Mouse (Mus musculus) stomach, postnatal 0 days (tissue): ENCODE results near the gene Usp31. TPM values are rescaled to one million over a fixed set of nuclear protein-coding genes. Genes with fewer than 3 reads are reported as not detected.

ENCODE experiments used
- ATAC-seq: fragments of 200-750 bp; cut with Nextera tagmentation; 2 replicates; pipeline ENCODE4 v1.8.0; 2017; ENCODE audit not compliant: low FRiP score, low TSS enrichment
- DNase-seq: peaks from one replicate; pipeline ENCODE4 v3.0.0-alpha.2; 2016; ENCODE audit warnings: low spot score
- H3K27ac ChIP-seq: fragments of 300-500 bp; sonication (generic); replicated peaks from 2 replicates; pipeline ENCODE4 v1.5.1; 2014; ENCODE audit warnings: mild to moderate bottlenecking, control low read depth
- H3K27me3 ChIP-seq: fragments of 300-500 bp; sonication (generic); 2 replicates; pipeline ENCODE4 v1.6.1; 2014; ENCODE audit warnings: low read length; ENCODE audit not compliant: control insufficient read depth, insufficient read depth
- H3K36me3 ChIP-seq: fragments of 300-500 bp; sonication (generic); 2 replicates; pipeline ENCODE4 v1.6.1; 2014; ENCODE audit warnings: low read length, mixed read lengths; ENCODE audit not compliant: control insufficient read depth, insufficient read depth
- H3K4me1 ChIP-seq: fragments of 300-500 bp; sonication (generic); replicated peaks from 2 replicates; pipeline ENCODE4 v1.6.1; 2014; ENCODE audit warnings: antibody characterized with exemption; ENCODE audit not compliant: control insufficient read depth, insufficient read depth
- H3K4me2 ChIP-seq: fragments of 300-500 bp; sonication (generic); replicated peaks from 2 replicates; pipeline ENCODE4 v1.6.1; 2014; ENCODE audit warnings: low read depth, mild to moderate bottlenecking, control low read depth, moderate library complexity
- H3K4me3 ChIP-seq: fragments of 300-500 bp; sonication (generic); 2 replicates; pipeline ENCODE4 v1.5.1; 2014; ENCODE audit warnings: low read depth, low read length, control low read depth
- H3K9ac ChIP-seq: fragments of 300-500 bp; sonication (generic); 2 replicates; pipeline ENCODE4 v1.6.1; 2014; ENCODE audit warnings: mild to moderate bottlenecking, low read length, control low read depth, mixed read lengths
- H3K9me3 ChIP-seq: fragments of 300-500 bp; sonication (generic); 2 replicates; pipeline ENCODE4 v1.6.1; 2016; ENCODE audit warnings: low read length; ENCODE audit not compliant: control insufficient read depth
- CTCF ChIP-seq: IDR thresholded peaks from 2 replicates; pipeline ENCODE4 v1.5.1; 2016; ENCODE audit warnings: antibody characterized with exemption, low read depth, mild to moderate bottlenecking, moderate library complexity
- EP300 ChIP-seq: optimal IDR thresholded peaks from 2 replicates; pipeline ENCODE3; 2016; ENCODE audit warnings: antibody characterized with exemption
- WGBS: fragments of 180-500 bp; shearing (Covaris S2); extraction: QIAGEN DNeasy Blood & Tissue Kit; methylation state at CpG from one replicate; pipeline ENCODE4 v1.1.7; 2014; 5-methylcytosine and 5-hydroxymethylcytosine counted together
- polyA plus RNA-seq: library from polyadenylated mRNA; unstranded; fragments of >200 nt; fragmentation: Nextera tagmentation; extraction: Ambion mirVana; gene quantifications from 2 replicates; pipeline ENCODE4 v1.2.1, GENCODE M21; 2015

The Usp31 gene
- polyA plus RNA-seq, 1 experiment from 2014 or later, result 0.70 TPM

DNA sequence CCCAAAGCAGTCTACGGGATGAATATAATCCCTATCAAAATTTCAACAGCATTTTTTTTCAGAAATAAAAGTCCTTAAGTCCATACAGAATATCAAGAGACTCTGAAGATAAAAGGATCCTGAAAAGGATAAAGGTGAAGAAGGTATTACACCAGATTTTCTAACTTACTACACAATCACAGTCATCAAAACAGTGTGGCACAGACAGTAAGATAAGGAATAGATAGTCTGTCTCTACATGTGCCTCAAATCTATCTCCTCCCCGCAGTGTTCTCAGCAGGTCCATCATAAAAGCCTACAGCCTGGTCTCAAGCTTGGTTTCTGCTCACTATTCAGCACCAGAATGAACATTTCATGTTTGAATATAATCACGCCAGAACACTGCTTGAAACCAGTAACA lies 6.6 kb downstream of the Usp31 start:
- ATAC-seq (no peak), DNase-seq (no peak)
- WGBS, result 83% methylated on average over 3 of the region's 3 CpGs
- no peak overlapping the region for H3K27ac ChIP-seq
- TF ChIP-seq CTCF, result no peak
- TF ChIP-seq EP300, result no peak
- H3K4me3 ChIP-seq, result no peak overlapping the region
- H3K9me3 ChIP-seq, result no peaks in the 10 kb centered on the region
- H3K36me3 ChIP-seq, result no peaks in the 10 kb centered on the region
- H3K27me3 ChIP-seq, result no peaks in the 10 kb centered on the region
- no peak overlapping the region for H3K4me2 ChIP-seq
- H3K9ac ChIP-seq, result no peak overlapping the region
- no peaks in the 10 kb centered on the region for H3K4me1 ChIP-seq

DNA sequence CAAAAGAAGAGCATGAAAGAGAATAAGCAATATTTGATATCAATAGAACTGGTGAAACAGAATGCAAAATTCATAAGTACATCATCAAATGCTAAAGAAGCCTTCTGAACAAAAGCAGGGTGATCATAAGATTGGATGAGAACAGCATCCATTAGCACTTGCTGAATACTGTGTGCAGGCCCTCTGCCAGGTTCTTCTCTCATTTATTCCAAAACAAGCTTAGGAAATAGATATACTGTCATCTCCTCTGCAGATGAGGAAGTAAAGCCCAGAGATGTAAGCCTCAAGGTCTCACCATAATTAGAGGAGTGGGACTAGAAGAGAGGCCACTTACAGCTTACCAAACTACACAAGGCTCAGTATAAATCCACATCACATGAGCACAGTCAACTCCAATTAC lies 7.8 kb downstream of the Usp31 start:
- DNase-seq, result no peak
- TF ChIP-seq CTCF (no peak), EP300 (no peak)
- Histone ChIP-seq H3K4me2 (no peak overlapping the region), H3K9ac (no peak overlapping the region), H3K4me3 (no peak overlapping the region), H3K9me3 (no peaks in the 10 kb centered on the region), H3K27me3 (no peaks in the 10 kb centered on the region), H3K4me1 (no peaks in the 10 kb centered on the region), H3K27ac (no peak overlapping the region), H3K36me3 (no peaks in the 10 kb centered on the region)
- no peak for ATAC-seq

DNA sequence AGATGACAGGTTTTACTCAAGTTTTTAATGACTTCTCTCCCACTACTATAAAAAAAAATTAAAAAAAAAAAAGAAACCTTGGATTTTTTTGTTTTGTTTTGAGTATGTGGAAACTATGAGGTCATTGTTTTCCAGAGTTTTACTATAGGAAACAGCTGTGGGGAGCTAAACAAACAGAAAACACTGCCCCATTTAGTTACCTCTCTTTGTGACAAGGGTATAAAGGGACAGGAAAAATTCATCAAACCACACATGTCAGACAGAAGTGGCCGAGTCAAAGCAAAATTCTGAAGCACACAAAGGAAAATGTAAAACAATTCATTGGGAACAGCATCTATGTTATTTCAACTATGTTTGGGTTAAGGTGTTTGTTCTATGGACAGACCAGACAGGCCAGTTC lies 9.5 kb downstream of the Usp31 start:
- Histone ChIP-seq H3K36me3 (no peaks in the 10 kb centered on the region), H3K4me1 (no peaks in the 10 kb centered on the region), H3K27me3 (no peaks in the 10 kb centered on the region), H3K9ac (no peak overlapping the region), H3K9me3 (no peaks in the 10 kb centered on the region), H3K27ac (no peak overlapping the region), H3K4me2 (no peak overlapping the region), H3K4me3 (no peak overlapping the region)
- 37% methylated on average over 1 of the region's 1 CpGs for WGBS
- TF ChIP-seq CTCF (no peak), EP300 (no peak)
- ATAC-seq (no peak), DNase-seq (no peak)

DNA sequence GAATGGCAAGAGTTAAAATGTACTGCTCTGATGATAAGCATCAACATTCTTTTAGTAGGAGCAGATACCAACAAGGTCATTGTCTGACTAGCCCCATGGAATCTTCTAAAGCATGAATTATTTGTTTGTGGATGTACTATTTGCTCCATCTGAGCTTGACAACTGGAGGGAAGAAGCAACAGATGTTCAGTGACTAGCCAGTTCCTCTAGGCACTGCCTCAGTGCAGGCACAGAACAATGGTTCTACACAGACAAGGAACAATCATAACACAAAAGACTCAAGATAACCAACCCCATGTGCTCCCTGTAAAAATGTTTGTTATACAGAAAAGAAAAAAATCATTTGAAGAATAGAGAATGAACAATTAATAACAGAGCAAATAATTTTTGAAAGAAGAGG lies 9.9 kb downstream of the Usp31 start:
- Histone ChIP-seq H3K9ac (no peak overlapping the region), H3K4me3 (no peak overlapping the region), H3K27ac (no peak overlapping the region), H3K36me3 (no peaks in the 10 kb centered on the region), H3K4me2 (no peak overlapping the region), H3K27me3 (no peaks in the 10 kb centered on the region), H3K4me1 (no peaks in the 10 kb centered on the region), H3K9me3 (no peaks in the 10 kb centered on the region)
- no peak for DNase-seq
- ATAC-seq, result no peak
- TF ChIP-seq CTCF (no peak), EP300 (no peak)

DNA sequence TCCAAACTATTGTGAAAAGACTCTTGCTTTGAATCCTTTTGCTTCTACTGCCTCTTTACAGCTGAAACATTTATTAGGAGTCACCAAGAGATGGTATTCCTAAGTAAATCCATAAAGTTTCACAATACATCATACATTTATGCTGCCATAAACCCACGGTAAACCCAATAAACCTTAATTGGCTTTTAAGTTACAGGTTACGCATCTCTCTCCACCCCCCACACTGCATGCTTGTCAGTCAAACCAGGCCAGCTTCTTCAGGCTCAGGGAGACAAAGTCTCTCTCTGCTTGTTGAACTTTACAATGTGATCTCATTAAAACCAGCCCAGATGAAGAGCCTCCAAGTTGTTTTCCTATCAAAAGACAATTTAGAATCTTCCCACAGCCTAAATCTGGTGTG lies 15.2 kb downstream of the Usp31 start:
- Histone ChIP-seq H3K9ac (no peak overlapping the region), H3K4me1 (no peaks in the 10 kb centered on the region), H3K36me3 (no peaks in the 10 kb centered on the region), H3K4me3 (no peak overlapping the region), H3K4me2 (no peak overlapping the region), H3K27ac (no peak overlapping the region), H3K27me3 (no peaks in the 10 kb centered on the region), H3K9me3 (no peaks in the 10 kb centered on the region)
- WGBS, result 81% methylated on average over 2 of the region's 2 CpGs
- TF ChIP-seq CTCF, result no peak
- DNase-seq, result no peak
- ATAC-seq, result no peak

DNA sequence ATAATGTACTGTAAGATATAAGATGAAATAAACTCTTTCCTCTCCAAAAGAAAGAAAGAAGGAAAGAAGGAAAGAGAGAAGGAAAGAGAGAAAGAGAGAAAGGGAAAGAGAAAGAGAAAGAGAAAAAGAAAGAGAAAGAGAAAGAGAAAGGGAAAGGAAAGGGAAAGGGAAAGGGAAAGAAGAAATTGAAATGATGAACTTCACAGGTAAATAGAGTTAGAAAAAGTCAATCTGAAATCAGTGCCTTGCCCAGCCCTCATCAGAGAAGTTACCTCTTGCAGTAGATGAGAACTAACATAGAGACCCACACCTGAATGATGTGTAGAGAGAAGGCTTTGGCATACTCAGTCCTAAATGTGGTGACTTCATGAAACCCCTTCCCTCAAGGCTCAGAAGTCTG lies 17.7 kb downstream of the Usp31 start:
- Histone ChIP-seq H3K27ac (no peak overlapping the region), H3K9me3 (no peaks in the 10 kb centered on the region), H3K4me2 (no peak overlapping the region), H3K27me3 (no peaks in the 10 kb centered on the region), H3K4me3 (no peak overlapping the region), H3K36me3 (no peaks in the 10 kb centered on the region), H3K4me1 (no peaks in the 10 kb centered on the region), H3K9ac (no peak overlapping the region)
- DNase-seq (no peak), ATAC-seq (no peak)
- TF ChIP-seq CTCF, result no peak
- TF ChIP-seq EP300, result no peak
